Mouse (Mus musculus) testis, adult 2 months (tissue): Measurements from ENCODE around the gene Trmt5.

Experiments
- CTCF ChIP-seq: fragments of 200-500 bp; IDR thresholded peaks from 2 replicates; pipeline ENCODE4 v1.5.1; 2012; ENCODE audit warnings: low read depth, mild to moderate bottlenecking, inconsistent platforms, low read length, moderate library complexity; ENCODE audit not compliant: control insufficient read depth, insufficient read depth, insufficient replicate concordance
- POLR2A ChIP-seq: fragments of 200-500 bp; IDR thresholded peaks from 2 replicates; pipeline ENCODE4 v1.6.1; 2012; ENCODE audit warnings: low read depth, mild to moderate bottlenecking, inconsistent platforms, low read length, moderate library complexity; ENCODE audit not compliant: control insufficient read depth

DNA sequence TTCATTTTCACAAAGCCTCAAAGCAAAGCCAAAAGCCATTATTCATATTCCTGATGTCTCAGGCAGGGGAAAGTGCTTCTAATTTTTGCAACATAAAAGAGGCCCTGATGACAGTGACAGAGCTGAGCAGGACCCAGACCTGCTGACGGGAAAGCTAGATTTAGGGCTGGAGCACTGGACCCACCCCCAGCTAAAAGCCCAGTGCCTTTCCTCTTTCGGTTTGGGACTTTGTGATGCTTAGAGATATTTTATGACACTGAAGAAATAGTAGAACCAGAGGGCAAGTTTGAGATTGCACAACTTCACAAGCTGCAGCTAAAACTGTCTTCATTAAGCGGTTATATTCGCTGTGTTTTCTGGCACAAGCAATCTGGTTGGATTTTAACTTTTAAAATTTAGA, 18.1 kb upstream of the Trmt5 start:
- TF ChIP-seq CTCF (no peak), POLR2A (no peak)
